Mouse (Mus musculus) heart, postnatal 36 days (tissue): ENCODE measurements at regions not wholly inside any gene's neighbourhood (a gene's known extent, or its start where the extent isn't known, plus 50 kb on each side); places are given as distances from the start of the nearest gene placed in this dataset.
A peak's percentile ranks its signal among the peaks of the same experiment; 100 is the strongest.

Source experiments
- DNase-seq, 2 experiments: peaks; one replicate each; pipeline ENCODE4 v3.0.0; 2021 to 2022
- intact Hi-C: fragments of 180-260 bp; cut with DNase I; formaldehyde crosslinking; loops from one replicate; pipeline ENCODE4 v1.15.1; 2025

GRCm38 (mm10) chr5:90164434-90164833 lies 59.4 kb downstream of the Cox18 start:
- intact Hi-C loops: no loop called here
- peak; percentile 23 to 35 for DNase-seq

GRCm38 (mm10) chr5:90163033-90163859 lies 60.6 kb downstream of the Cox18 start:
- no peak for DNase-seq
- intact Hi-C loops: no loop called here

GRCm38 (mm10) chr5:90160281-90160680 lies 63.5 kb downstream of the Cox18 start:
- intact Hi-C loops: no loop called here
- no peak for DNase-seq

DNA sequence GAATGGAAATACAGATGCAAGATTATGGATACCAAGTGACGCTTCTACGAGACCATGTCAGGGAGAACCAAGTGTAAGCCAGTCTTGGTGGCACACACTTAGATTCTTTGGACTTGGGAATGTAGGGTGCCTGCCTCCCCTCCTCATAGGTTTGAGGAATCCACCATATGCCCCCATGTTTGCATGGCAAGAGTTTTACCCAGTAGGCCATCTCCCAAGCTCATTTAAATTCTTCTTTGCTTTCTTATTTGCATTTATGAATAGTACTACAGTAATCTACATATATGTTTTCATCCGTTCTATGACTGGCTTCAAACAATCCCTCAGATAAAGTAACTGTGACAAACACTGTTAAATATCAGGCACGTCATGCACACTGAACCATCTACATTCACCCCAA lies 67.3 kb downstream of the Cox18 start:
- intact Hi-C loops: no loop called here
- no peak for DNase-seq

- DNase-seq: peak in 1 of 2 experiments; percentile 9
- intact Hi-C loops: no loop called here
These were observed 73.9 kb downstream of the Cox18 start for GRCm38 (mm10) chr5:90149611-90150532.

GRCm38 (mm10) chr5:90135971-90136370 lies 87.8 kb downstream of the Cox18 start:
- peak in 1 of 2 experiments; percentile 11 for DNase-seq
- intact Hi-C loops: loop anchor here (5.0 kb wide), 1 partner anchor 61 kb away; no protein-coding TSS in a partner anchor

- DNase-seq: no peak
- intact Hi-C loops: no loop called here
These were observed 116.8 kb downstream of the Cox18 start for GRCm38 (mm10) chr5:90107036-90107435.

- DNase-seq: no peak
- intact Hi-C loops: no loop called here
These were observed 119.1 kb downstream of the Cox18 start for GRCm38 (mm10) chr5:90104672-90105071.

GRCm38 (mm10) chr5:90088541-90088940 lies 135.3 kb downstream of the Cox18 start:
- intact Hi-C loops: no loop called here
- no peak for DNase-seq

GRCm38 (mm10) chr5:90086491-90086890 lies 137.3 kb downstream of the Cox18 start:
- intact Hi-C loops: no loop called here
- DNase-seq: no peak

DNA sequence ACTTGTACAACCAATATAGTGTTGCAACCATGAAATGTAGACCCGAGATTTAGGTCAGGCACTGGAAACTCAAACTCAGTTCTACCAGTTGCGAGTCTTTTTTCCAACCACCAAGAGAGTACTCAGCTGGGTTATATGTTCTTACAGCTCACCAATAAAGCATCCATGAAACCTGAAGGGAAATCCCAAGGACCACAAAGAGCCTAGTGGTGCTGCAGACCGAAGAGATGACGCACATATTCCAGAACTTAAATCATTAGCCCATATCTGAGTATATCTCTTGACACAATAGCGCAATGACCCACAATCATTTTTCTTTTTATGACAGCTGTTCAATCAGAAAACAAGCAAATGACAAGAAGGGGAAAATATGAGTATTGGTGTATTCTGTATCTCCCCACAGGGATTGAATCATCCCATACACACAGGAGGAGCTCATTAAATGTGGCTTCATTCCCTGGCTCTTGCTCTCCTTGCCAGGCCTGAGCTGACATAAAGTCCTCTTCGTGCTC lies 146.7 kb downstream of the Cox18 start:
- intact Hi-C loops: no loop called here
- no peak for DNase-seq

- DNase-seq: peak; percentile 13 to 18
- intact Hi-C loops: no loop called here
These were observed 148.0 kb downstream of the Cox18 start for GRCm38 (mm10) chr5:90075629-90076349.

DNA sequence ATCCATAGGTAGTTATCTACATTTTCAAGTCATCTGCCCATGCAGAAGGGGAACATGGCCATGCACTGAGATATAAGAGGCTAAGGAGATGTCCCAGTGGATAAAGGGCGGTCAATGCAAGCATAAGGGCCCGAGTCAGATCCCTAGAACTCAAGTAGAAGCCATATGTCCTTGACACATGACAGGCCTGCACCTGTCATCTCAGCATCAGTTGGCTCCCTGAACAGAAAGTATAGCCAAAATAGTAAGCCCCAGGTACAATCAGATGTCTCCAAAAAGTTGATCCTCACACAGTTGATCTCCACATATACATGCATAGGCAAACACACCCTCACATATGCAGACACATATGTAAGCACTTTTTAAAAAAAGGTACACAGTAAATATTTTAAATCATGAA lies 152.0 kb downstream of the Cox18 start:
- no peak for DNase-seq
- intact Hi-C loops: no loop called here

GRCm38 (mm10) chr5:90068601-90069000 lies 155.2 kb downstream of the Cox18 start:
- intact Hi-C loops: no loop called here
- no peak for DNase-seq

GRCm38 (mm10) chr5:90067817-90068216 lies 156.0 kb downstream of the Cox18 start:
- intact Hi-C loops: no loop called here
- DNase-seq: no peak

- intact Hi-C loops: no loop called here
- peak in 1 of 2 experiments; percentile 18 for DNase-seq
These were observed 157.8 kb downstream of the Cox18 start for GRCm38 (mm10) chr5:90065884-90066615.

- DNase-seq: no peak
- intact Hi-C loops: loop anchor here (10.0 kb wide), 1 partner anchor 139 kb away; no protein-coding TSS in a partner anchor
These were observed 168.1 kb downstream of the Cox18 start for GRCm38 (mm10) chr5:90055686-90056085.

GRCm38 (mm10) chr5:90052516-90052915 lies 169.4 kb upstream of the Adamts3 start:
- DNase-seq: no peak
- intact Hi-C loops: loop anchor here (10.0 kb wide), 1 partner anchor 142 kb away; no protein-coding TSS in a partner anchor

DNA sequence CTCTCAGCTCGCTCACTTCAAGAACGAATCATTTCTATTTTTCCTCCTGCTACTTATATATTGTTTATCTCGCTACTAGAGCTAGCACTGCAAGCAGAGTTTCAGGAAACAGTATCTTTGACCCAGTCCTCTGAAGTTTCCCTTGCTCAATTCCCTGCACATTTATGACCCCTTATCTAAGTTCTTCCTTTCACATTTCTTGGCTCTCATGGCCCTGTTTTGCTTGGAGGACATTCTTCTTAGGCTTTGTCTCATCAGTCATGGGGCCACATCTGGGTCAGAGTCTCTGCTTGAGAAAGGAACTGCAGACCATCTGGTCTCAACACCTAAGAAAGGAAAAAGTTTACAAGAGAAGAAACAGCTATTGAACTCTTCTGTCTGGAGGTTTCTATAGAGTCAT lies 166.7 kb upstream of the Adamts3 start:
- intact Hi-C loops: loop anchor here (10.0 kb wide), 1 partner anchor 145 kb away; no protein-coding TSS in a partner anchor

GRCm38 (mm10) chr5:90042781-90043180 lies 159.6 kb upstream of the Adamts3 start:
- intact Hi-C loops: no loop called here
- DNase-seq: no peak

More for the DNA sequence above, 166.7 kb upstream of the Adamts3 start:
- no peak for DNase-seq
